Comparison of ENCODE assay signal across 14 mouse cellular contexts in the genomic region with DNA sequence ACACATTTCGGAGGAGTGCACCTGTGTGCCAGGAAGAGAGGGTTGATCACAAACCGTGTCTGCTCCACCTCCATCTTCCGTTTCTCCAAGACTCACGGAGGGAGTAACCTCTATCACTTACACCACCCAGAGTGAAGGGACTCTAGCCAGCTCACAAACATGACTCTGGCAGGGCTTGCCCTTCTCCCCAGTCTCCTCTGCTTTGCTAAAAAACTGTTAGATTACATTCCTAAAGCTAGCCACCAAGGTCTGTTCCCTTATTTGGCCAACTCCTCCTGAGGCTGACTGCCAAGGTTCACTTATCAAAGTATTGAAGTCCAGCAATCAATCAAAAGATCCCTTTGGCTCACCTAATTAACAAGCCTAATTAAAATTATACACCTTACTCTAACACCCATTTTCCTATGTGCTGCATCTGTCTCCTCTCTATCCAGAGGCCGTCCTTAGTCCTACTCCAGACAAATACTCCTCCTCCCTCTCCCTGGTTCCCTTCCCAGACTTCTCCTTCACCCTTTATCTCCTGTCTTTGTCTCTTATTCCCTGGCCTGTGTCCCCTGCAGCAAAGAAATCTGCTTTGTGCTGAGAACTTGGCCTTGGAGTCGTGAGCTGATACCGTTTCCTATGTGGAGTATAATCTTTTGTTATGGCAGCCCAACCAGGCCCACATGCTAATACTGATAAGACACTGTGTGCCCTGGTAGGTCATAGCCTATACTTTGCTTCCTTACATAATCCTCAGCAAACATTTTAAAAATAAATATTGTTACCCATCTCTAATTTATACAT.
DNase-seq lines count a peak whose midpoint lies in the region; ATAC-seq and TF ChIP-seq lines count a peak whose summit lies in the region.
"Had no signal": no experiment of that assay in that cellular context is flagged by ENCODE, and none has a peak within 500 bp of the region (broad histone marks: within the 10 kb centered on the region; RNA-seq: fewer than 3 reads in every experiment).

No protein-coding gene starts in this region.

- H3K9ac ChIP-seq in forebrain, embryonic 15.5 days (replicated peaks) = no peak overlapping the region
- H3K9ac ChIP-seq in forebrain, postnatal 0 days = no peak overlapping the region
- no peak overlapping the region for H3K9ac ChIP-seq in midbrain, embryonic 14.5 days (replicated peaks; ENCODE audit: low read length)
- H3K9ac ChIP-seq in midbrain, postnatal 0 days (replicated peaks; ENCODE audit: low read length, poor library complexity, severe bottlenecking) = no peak overlapping the region
- H3K9ac ChIP-seq in heart, embryonic 16.5 days (ENCODE audit: low read length) = no peak overlapping the region
- no peak overlapping the region for H3K9ac ChIP-seq in kidney, embryonic 14.5 days (ENCODE audit: low read depth, low read length)
- H3K9ac ChIP-seq: embryonic facial prominence, embryonic 13.5 days had no signal

- no peak for TF ChIP-seq CTCF in forebrain, postnatal 0 days (IDR thresholded peaks at IDR 0.05; ENCODE audit: low read depth)
- TF ChIP-seq CTCF in midbrain, postnatal 0 days (IDR thresholded peaks at IDR 0.05) = no peak

- 51% methylated on average over 7 of the region's 7 CpGs for WGBS in forebrain, embryonic 15.5 days
- WGBS in forebrain, postnatal 0 days = 50% methylated on average over 7 of the region's 7 CpGs
- 66% methylated on average over 7 of the region's 7 CpGs for WGBS in midbrain, embryonic 14.5 days
- 60% methylated on average over 7 of the region's 7 CpGs for WGBS in midbrain, postnatal 0 days
- 37% methylated on average over 7 of the region's 7 CpGs for WGBS in heart, embryonic 16.5 days
- WGBS in kidney, embryonic 14.5 days = 54% methylated on average over 7 of the region's 7 CpGs

- H3K4me2 ChIP-seq in forebrain, embryonic 15.5 days (replicated peaks) = no peak overlapping the region
- H3K4me2 ChIP-seq in forebrain, postnatal 0 days (ENCODE audit: low read depth) = no peak overlapping the region
- no peak overlapping the region for H3K4me2 ChIP-seq in midbrain, embryonic 14.5 days (ENCODE audit: low read length)
- no peak overlapping the region for H3K4me2 ChIP-seq in midbrain, postnatal 0 days (ENCODE audit: low read depth, low read length, poor library complexity, severe bottlenecking)
- H3K4me2 ChIP-seq in heart, embryonic 16.5 days (ENCODE audit: low read depth, low read length) = no peak overlapping the region
- H3K4me2 ChIP-seq in kidney, embryonic 14.5 days (replicated peaks; ENCODE audit: low read depth, low read length) = no peak overlapping the region
- H3K4me2 ChIP-seq: embryonic facial prominence, embryonic 13.5 days had no signal

- H3K27ac ChIP-seq in forebrain, embryonic 15.5 days (replicated peaks) = no peak overlapping the region
- no peak overlapping the region; the same call in 1 of the 2 replicates for H3K27ac ChIP-seq in forebrain, postnatal 0 days (ENCODE audit: low read depth, low read length)
- H3K27ac ChIP-seq in midbrain, embryonic 14.5 days (replicated peaks; ENCODE audit: low read depth, low read length) = peak overlapping the region; percentile 43; the same call in 1 of the 2 replicates
- H3K27ac ChIP-seq in midbrain, postnatal 0 days (ENCODE audit: low read depth, low read length) = no peak overlapping the region
- peak overlapping the region; percentile 70 for H3K27ac ChIP-seq in heart, embryonic 16.5 days (ENCODE audit: low read length)
- H3K27ac ChIP-seq in kidney, embryonic 14.5 days (ENCODE audit: low read depth, low read length) = no peak overlapping the region
- H3K27ac ChIP-seq: embryonic facial prominence, embryonic 13.5 days had no signal

- no peaks in the 10 kb centered on the region for H3K27me3 ChIP-seq in forebrain, embryonic 15.5 days
- H3K27me3 ChIP-seq in forebrain, postnatal 0 days (ENCODE audit: insufficient read depth, low read length) = no peaks in the 10 kb centered on the region
- H3K27me3 ChIP-seq in midbrain, embryonic 14.5 days (ENCODE audit: control insufficient read depth, insufficient read depth, low read length) = no peaks in the 10 kb centered on the region
- no peaks in the 10 kb centered on the region for H3K27me3 ChIP-seq in midbrain, postnatal 0 days (ENCODE audit: insufficient read depth, low read length)
- H3K27me3 ChIP-seq in heart, embryonic 16.5 days (ENCODE audit: control insufficient read depth, insufficient read depth, low read length) = no peaks in the 10 kb centered on the region
- no peaks in the 10 kb centered on the region for H3K27me3 ChIP-seq in kidney, embryonic 14.5 days (ENCODE audit: control insufficient read depth, insufficient read depth, low read length)
- H3K27me3 ChIP-seq: embryonic facial prominence, embryonic 13.5 days had no signal

- H3K9me3 ChIP-seq in forebrain, embryonic 15.5 days = no peaks in the 10 kb centered on the region
- H3K9me3 ChIP-seq in forebrain, postnatal 0 days (ENCODE audit: low read length) = no peaks in the 10 kb centered on the region
- H3K9me3 ChIP-seq in midbrain, embryonic 14.5 days (ENCODE audit: control insufficient read depth, low read length) = no peaks in the 10 kb centered on the region
- no peaks in the 10 kb centered on the region for H3K9me3 ChIP-seq in midbrain, postnatal 0 days (ENCODE audit: low read length)
- H3K9me3 ChIP-seq in heart, embryonic 16.5 days (replicated peaks; ENCODE audit: control insufficient read depth, low read length) = no peaks in the 10 kb centered on the region
- no peaks in the 10 kb centered on the region for H3K9me3 ChIP-seq in kidney, embryonic 14.5 days (ENCODE audit: control insufficient read depth, low read length)
- H3K9me3 ChIP-seq: embryonic facial prominence, embryonic 13.5 days had no signal

- H3K4me1 ChIP-seq in forebrain, embryonic 15.5 days = peaks cover 14% of the 10 kb centered on the region
- H3K4me1 ChIP-seq in forebrain, postnatal 0 days (ENCODE audit: insufficient read depth) = no peaks in the 10 kb centered on the region
- 0 out of 2 replicates have a peak, but pooled peaks cover 6% of the 10 kb centered on the region for H3K4me1 ChIP-seq in midbrain, embryonic 14.5 days (ENCODE audit: control insufficient read depth, insufficient read depth, low read length)
- H3K4me1 ChIP-seq in midbrain, postnatal 0 days (ENCODE audit: insufficient read depth, low read length) = peaks cover 4% of the 10 kb centered on the region; the same call in 1 of the 2 replicates
- peaks cover 14% of the 10 kb centered on the region for H3K4me1 ChIP-seq in heart, embryonic 16.5 days (ENCODE audit: control insufficient read depth, insufficient read depth, low read length)
- H3K4me1 ChIP-seq in kidney, embryonic 14.5 days (ENCODE audit: control insufficient read depth, insufficient read depth, low read length) = no peaks in the 10 kb centered on the region
- H3K4me1 ChIP-seq: embryonic facial prominence, embryonic 13.5 days had no signal

- H3K36me3 ChIP-seq in forebrain, embryonic 15.5 days = peaks cover 9% of the 10 kb centered on the region; the same call in 1 of the 2 replicates
- peaks cover 16% of the 10 kb centered on the region for H3K36me3 ChIP-seq in forebrain, postnatal 0 days (ENCODE audit: insufficient read depth)
- H3K36me3 ChIP-seq in midbrain, embryonic 14.5 days (ENCODE audit: control insufficient read depth, insufficient read depth, low read length) = peaks cover 20% of the 10 kb centered on the region
- H3K36me3 ChIP-seq in midbrain, postnatal 0 days (ENCODE audit: insufficient read depth, low read length) = peaks cover 4% of the 10 kb centered on the region; the same call in 1 of the 2 replicates
- H3K36me3 ChIP-seq in heart, embryonic 16.5 days (ENCODE audit: control insufficient read depth, insufficient read depth) = no peaks in the 10 kb centered on the region; the same call in 1 of the 2 replicates
- no peaks in the 10 kb centered on the region for H3K36me3 ChIP-seq in kidney, embryonic 14.5 days (ENCODE audit: control insufficient read depth, insufficient read depth, low read length)

- no peak overlapping the region for H3K4me3 ChIP-seq in forebrain, embryonic 15.5 days
- H3K4me3 ChIP-seq in forebrain, postnatal 0 days (ENCODE audit: low read depth, low read length) = no peak overlapping the region
- H3K4me3 ChIP-seq in midbrain, embryonic 14.5 days (replicated peaks; ENCODE audit: low read depth, low read length) = no peak overlapping the region
- H3K4me3 ChIP-seq in midbrain, postnatal 0 days (ENCODE audit: low read depth, low read length) = no peak overlapping the region
- H3K4me3 ChIP-seq in heart, embryonic 16.5 days (ENCODE audit: low read length) = no peak overlapping the region
- no peak overlapping the region for H3K4me3 ChIP-seq in kidney, embryonic 14.5 days (ENCODE audit: low read length)
- H3K4me3 ChIP-seq: embryonic facial prominence, embryonic 13.5 days had no signal

- 0 out of 2 replicates have a peak, but pooled peaks have one; percentile 24 for ATAC-seq in forebrain, embryonic 15.5 days (replicated peaks)
- no peak for ATAC-seq in forebrain, postnatal 0 days
- ATAC-seq in midbrain, embryonic 14.5 days (ENCODE audit: low FRiP score, low TSS enrichment) = no peak
- no peak for ATAC-seq in midbrain, postnatal 0 days (ENCODE audit: low FRiP score)
- ATAC-seq in heart, embryonic 16.5 days (replicated peaks; ENCODE audit: extremely low read depth, insufficient read depth, low FRiP score) = peak; percentile 63
- ATAC-seq in kidney, embryonic 14.5 days (ENCODE audit: low FRiP score, low TSS enrichment) = no peak

- DNase-seq in forebrain, postnatal 0 days = no peak
- DNase-seq in midbrain, embryonic 14.5 days = no peak
- no peak for DNase-seq in midbrain, postnatal 0 days (ENCODE audit: low spot score)
- DNase-seq in testis, postnatal 10 days (ENCODE audit: low spot score) = peak; percentile 49
- DNase-seq in right cerebral cortex, adult 18-20 months = no peak
- DNase-seq: gastrocnemius, postnatal 10 days; kidney, adult 8-10 months; layer of hippocampus, postnatal 36 days; lung, adult 18-20 months; retina, postnatal 1 day had no signal

Comparison
In these comparisons a context has a peak if more than half of its experiments do, and no peak if none do; other contexts are left out.
1. ATAC-seq: peak in forebrain, embryonic 15.5 days (single experiment) and heart, embryonic 16.5 days (single experiment); none in forebrain, postnatal 0 days (single experiment), midbrain, embryonic 14.5 days (single experiment), midbrain, postnatal 0 days (single experiment) and kidney, embryonic 14.5 days (single experiment).
2. H3K27ac ChIP-seq: peak in midbrain, embryonic 14.5 days (single experiment) and heart, embryonic 16.5 days (single experiment); none in forebrain, embryonic 15.5 days (single experiment), forebrain, postnatal 0 days (single experiment), midbrain, postnatal 0 days (single experiment) and kidney, embryonic 14.5 days (single experiment).